Mouse (Mus musculus) MEL (cell line): ENCODE measurements around the gene Vwa5b2. TPM values are rescaled to one million over a fixed set of nuclear protein-coding genes. Genes with fewer than 3 reads are reported as not detected.

ENCODE experiments used
- DNase-seq: peaks from one replicate; pipeline ENCODE4 v3.0.0; 2011; ENCODE audit warnings: low read depth, low spot score
- H3K27ac ChIP-seq: 2 replicates; pipeline ENCODE4 v1.5.1; 2012; ENCODE audit warnings: low read depth, mild to moderate bottlenecking, control low read depth, low read length, moderate library complexity; ENCODE audit not compliant: control insufficient read depth
- H3K27me3 ChIP-seq, 2 experiments: fragments of 150-350 bp in 1 of 2; sonication (generic) in 1 of 2; 2 replicates each; pipeline ENCODE4 v1.6.1; 2012; ENCODE audit warnings: low read length in 2 of 2, mild to moderate bottlenecking in 2 of 2, improper control_type of control experiment in 1 of 2, moderate library complexity in 1 of 2; ENCODE audit not compliant: insufficient read depth in 2 of 2, control insufficient read depth in 1 of 2
- H3K36me3 ChIP-seq, 2 experiments: 2 replicates each; pipeline ENCODE4 v1.6.1; 2012 to 2014; ENCODE audit warnings: low read length in 2 of 2, improper control_type of control experiment in 1 of 2, inconsistent platforms in 1 of 2, mild to moderate bottlenecking in 1 of 2; ENCODE audit not compliant: insufficient read depth in 2 of 2, control insufficient read depth in 1 of 2
- H3K4me1 ChIP-seq, 2 experiments: fragments of 150-350 bp in 1 of 2; sonication (generic) in 1 of 2; 2 replicates each; pipeline ENCODE4 v1.6.1; 2012; ENCODE audit warnings: low read length in 2 of 2, improper control_type of control experiment in 1 of 2, mild to moderate bottlenecking in 1 of 2; ENCODE audit not compliant: insufficient read depth in 2 of 2, control insufficient read depth in 1 of 2
- H3K4me3 ChIP-seq, 2 experiments: fragments of 150-350 bp in 1 of 2; sonication (generic) in 1 of 2; 2 replicates each; pipeline ENCODE4 v1.5.1; 2012; ENCODE audit warnings: low read depth in 2 of 2, low read length in 2 of 2, mild to moderate bottlenecking in 2 of 2, moderate library complexity in 2 of 2, control low read depth in 1 of 2, improper control_type of control experiment in 1 of 2; ENCODE audit not compliant: control insufficient read depth in 1 of 2, insufficient read depth in 1 of 2
- H3K79me2 ChIP-seq: 2 replicates; pipeline ENCODE4 v1.6.1; 2012; ENCODE audit warnings: mild to moderate bottlenecking, low read length, moderate library complexity; ENCODE audit not compliant: control insufficient read depth, poor library complexity, insufficient read depth
- H3K9ac ChIP-seq: 2 replicates; pipeline ENCODE4 v1.6.1; 2012; ENCODE audit warnings: low read depth, mild to moderate bottlenecking, control low read depth, low read length, moderate library complexity; ENCODE audit not compliant: control insufficient read depth, poor library complexity, severe bottlenecking
- H3K9me3 ChIP-seq: fragments of 150-350 bp; sonication (generic); replicated peaks from 2 replicates; pipeline ENCODE4 v1.6.1; 2012; ENCODE audit warnings: mild to moderate bottlenecking, low read length, improper control_type of control experiment, moderate library complexity; ENCODE audit not compliant: insufficient read depth
- CTCF ChIP-seq, 3 experiments: IDR thresholded peaks in 2 of 3; conservative IDR thresholded peaks in 1 of 3; 2 replicates each; pipeline ENCODE4 v1.5.1; 2011 to 2012; ENCODE audit warnings: low read length in 3 of 3, low read depth in 2 of 3, mild to moderate bottlenecking in 2 of 3, improper control_type of control experiment in 1 of 3, inconsistent platforms in 1 of 3, mixed read lengths in 1 of 3, moderate library complexity in 1 of 3; ENCODE audit not compliant: control insufficient read depth in 1 of 3, insufficient read depth in 1 of 3, poor library complexity in 1 of 3, severe bottlenecking in 1 of 3
- E2F4 ChIP-seq: IDR thresholded peaks from 2 replicates; pipeline ENCODE4 v1.6.1; 2011; ENCODE audit warnings: low read depth, low read length, improper control_type of control experiment, borderline replicate concordance
- ELF1 ChIP-seq: IDR thresholded peaks from 2 replicates; pipeline ENCODE4 v1.6.1; 2014; ENCODE audit warnings: low read depth, mild to moderate bottlenecking, inconsistent platforms, low read length, improper control_type of control experiment, moderate library complexity
- EP300 ChIP-seq, 2 experiments: IDR thresholded peaks; 2 replicates each; pipeline ENCODE4 v1.6.1; 2011; ENCODE audit warnings: improper control_type of control experiment in 2 of 2, low read length in 2 of 2, low read depth in 1 of 2, mild to moderate bottlenecking in 1 of 2
- ETS1 ChIP-seq: IDR thresholded peaks from 2 replicates; pipeline ENCODE4 v1.6.1; 2012; ENCODE audit warnings: low read depth, mild to moderate bottlenecking, inconsistent platforms, low read length, improper control_type of control experiment, moderate library complexity
- GABPA ChIP-seq: IDR thresholded peaks from 2 replicates; pipeline ENCODE4 v1.6.1; 2012; ENCODE audit warnings: low read depth, mild to moderate bottlenecking, inconsistent platforms, low read length, improper control_type of control experiment, moderate library complexity
- GATA1 ChIP-seq: IDR thresholded peaks from 2 replicates; pipeline ENCODE4 v1.6.1; 2011; ENCODE audit warnings: low read depth, low read length, improper control_type of control experiment
- HCFC1 ChIP-seq: IDR thresholded peaks from 2 replicates; pipeline ENCODE4 v1.6.1; 2012; ENCODE audit warnings: low read depth, mild to moderate bottlenecking, inconsistent platforms, low read length, improper control_type of control experiment, moderate library complexity
- JUND ChIP-seq: IDR thresholded peaks from 2 replicates; pipeline ENCODE4 v1.6.1; 2011; ENCODE audit warnings: low read depth, mild to moderate bottlenecking, improper control_type of control experiment, low read length
- MAFK ChIP-seq: IDR thresholded peaks from 2 replicates; pipeline ENCODE4 v1.6.1; 2011; ENCODE audit warnings: low read depth, mild to moderate bottlenecking, low read length, improper control_type of control experiment, borderline replicate concordance
- MAX ChIP-seq: IDR thresholded peaks from 2 replicates; pipeline ENCODE4 v1.6.1; 2011; ENCODE audit warnings: low read length, improper control_type of control experiment
- MAZ ChIP-seq: IDR thresholded peaks from 2 replicates; pipeline ENCODE4 v1.6.1; 2012; ENCODE audit warnings: low read depth, mild to moderate bottlenecking, inconsistent platforms, low read length, improper control_type of control experiment
- MEF2A ChIP-seq: IDR thresholded peaks from 2 replicates; pipeline ENCODE4 v1.6.1; 2014; ENCODE audit warnings: low read depth, mild to moderate bottlenecking, inconsistent platforms, low read length, improper control_type of control experiment; ENCODE audit not compliant: poor library complexity, insufficient replicate concordance, severe bottlenecking; ENCODE audit errors: extremely low read depth
- MYB ChIP-seq: IDR thresholded peaks from 2 replicates; pipeline ENCODE4 v1.6.1; 2011; ENCODE audit warnings: mild to moderate bottlenecking, low read depth, low read length, improper control_type of control experiment
- MYC ChIP-seq: IDR thresholded peaks from 2 replicates; pipeline ENCODE4 v1.6.1; 2011; ENCODE audit warnings: low read depth, mild to moderate bottlenecking, low read length, improper control_type of control experiment, moderate library complexity
- NELFE ChIP-seq: IDR thresholded peaks from 2 replicates; pipeline ENCODE4 v1.6.1; 2011; ENCODE audit warnings: low read depth, low read length, improper control_type of control experiment
- NRF1 ChIP-seq: IDR thresholded peaks from 2 replicates; pipeline ENCODE4 v1.6.1; 2014; ENCODE audit warnings: low read depth, mild to moderate bottlenecking, inconsistent platforms, low read length, improper control_type of control experiment, moderate library complexity; ENCODE audit not compliant: poor library complexity, insufficient read depth, severe bottlenecking
- POLR2AphosphoS2 ChIP-seq: IDR thresholded peaks from 2 replicates; pipeline ENCODE4 v1.6.1; 2011; ENCODE audit warnings: low read length, improper control_type of control experiment
- POLR2AphosphoS5 ChIP-seq: IDR thresholded peaks from 2 replicates; pipeline ENCODE4 v1.6.1; 2012; ENCODE audit warnings: low read depth, borderline replicate concordance, mild to moderate bottlenecking, inconsistent platforms, low read length, moderate library complexity, mixed read lengths
- RAD21 ChIP-seq: IDR thresholded peaks from 2 replicates; pipeline ENCODE4 v1.6.1; 2011; ENCODE audit warnings: mild to moderate bottlenecking, low read depth, low read length, improper control_type of control experiment
- SIN3A ChIP-seq: IDR thresholded peaks from 2 replicates; pipeline ENCODE4 v1.6.1; 2012; ENCODE audit warnings: low read length, improper control_type of control experiment, inconsistent platforms
- TAL1 ChIP-seq: IDR thresholded peaks from 2 replicates; pipeline ENCODE4 v1.6.1; 2012; ENCODE audit warnings: mild to moderate bottlenecking, inconsistent platforms, low read length, moderate library complexity, mixed read lengths
- TBP ChIP-seq: IDR thresholded peaks from 2 replicates; pipeline ENCODE4 v1.8.0; 2011; ENCODE audit warnings: low read depth, low read length, improper control_type of control experiment
- TCF12 ChIP-seq: IDR thresholded peaks from 2 replicates; pipeline ENCODE4 v1.6.1; 2014; ENCODE audit warnings: low read depth, mild to moderate bottlenecking, inconsistent platforms, low read length, improper control_type of control experiment, moderate library complexity
- USF2 ChIP-seq, 2 experiments: IDR thresholded peaks; 2 replicates each; pipeline ENCODE4 v1.6.1; 2011 to 2012; ENCODE audit warnings: improper control_type of control experiment in 2 of 2, low read length in 2 of 2, borderline replicate concordance in 1 of 2, inconsistent platforms in 1 of 2, low read depth in 1 of 2, mild to moderate bottlenecking in 1 of 2; ENCODE audit not compliant: insufficient read depth in 1 of 2
- ZKSCAN1 ChIP-seq: IDR thresholded peaks from 2 replicates; pipeline ENCODE4 v1.6.1; 2012; ENCODE audit warnings: low read depth, mild to moderate bottlenecking, inconsistent platforms, low read length, improper control_type of control experiment, moderate library complexity
- ZNF384 ChIP-seq: IDR thresholded peaks from 2 replicates; pipeline ENCODE4 v1.6.1; 2012; ENCODE audit warnings: low read depth, mild to moderate bottlenecking, inconsistent platforms, low read length, improper control_type of control experiment
- polyA plus RNA-seq, 2 experiments: library from polyadenylated mRNA; stranded (reverse) in 1 of 2; unstranded in 1 of 2; fragments of >175 nt in 1 of 2; fragments of >200 nt in 1 of 2; gene quantifications; 2 replicates each; pipeline versions ENCODE4 v1.2.1 to v1.2.4; 2012; ENCODE audit warnings: low replicate concordance in 2 of 2, low read depth in 1 of 2; ENCODE audit not compliant: insufficient read length in 2 of 2, insufficient read depth in 1 of 2, missing spikeins in 1 of 2
- total RNA-seq: library from RNA; depleted of rRNA; stranded (reverse); fragments of 300-350 nt; gene quantifications from 2 replicates; pipeline ENCODE4 v1.2.3, GENCODE M21; 2012

Gene Vwa5b2
- total and polyA plus RNA-seq, 3 experiments: 0.15 to 0.33 TPM; not detected in 1

DNA sequence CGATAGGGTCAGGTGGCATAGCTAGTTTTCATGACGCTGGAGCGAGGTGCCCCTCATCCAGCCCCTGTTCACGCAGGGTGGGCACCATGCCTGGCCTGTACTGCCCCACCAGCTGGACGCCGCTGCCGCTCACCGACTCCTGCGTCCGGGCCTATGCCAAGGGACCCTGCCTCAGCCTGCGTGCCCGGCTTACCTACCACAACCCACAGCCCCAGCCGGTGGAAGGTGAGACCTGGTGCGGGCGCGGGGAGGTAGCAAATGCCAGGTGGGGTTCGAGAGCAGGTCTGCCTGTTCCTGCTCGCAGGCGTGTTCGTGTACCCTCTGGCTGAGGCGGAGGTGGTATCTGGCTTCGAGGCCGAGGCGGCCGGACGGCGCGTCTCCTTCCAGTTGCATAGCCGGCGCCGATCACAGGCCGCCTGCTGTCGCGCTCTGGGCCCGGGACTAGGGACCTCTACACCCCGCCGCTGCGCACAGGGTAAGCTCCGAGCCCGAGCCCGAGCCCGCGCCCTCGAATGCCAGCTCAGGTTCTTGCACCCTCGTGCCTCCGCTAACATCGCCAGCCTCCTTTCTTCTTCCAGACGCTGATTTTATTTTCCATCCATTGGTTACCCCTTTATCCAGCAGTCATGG, 1.9 kb downstream of the Vwa5b2 start:
- Histone ChIP-seq H3K9me3 (no peaks in the 10 kb centered on the region), H3K9ac (no peak overlapping the region), H3K4me1 (peaks cover 6 to 20% of the 10 kb centered on the region in 2 experiments), H3K4me3 (no peak overlapping the region), H3K36me3 (peaks cover 0 to 15% of the 10 kb centered on the region in 2 experiments; a peak in 2 of 4 replicates), H3K79me2 (no peaks in the 10 kb centered on the region), H3K27me3 (peaks cover 0 to 4% of the 10 kb centered on the region in 2 experiments; a peak in 2 of 4 replicates), H3K27ac (no peak overlapping the region)
- TF ChIP-seq ZKSCAN1 (no peak), GABPA (no peak), E2F4 (no peak), ZNF384 (no peak), RAD21 (no peak), NELFE (no peak), TCF12 (no peak), MAX (no peak), USF2 (IDR thresholded peaks at IDR 0.05; ENCODE audit: borderline replicate concordance in 1 of 2, insufficient read depth in 1 of 2, low read depth in 1 of 2, low read length in 2 of 2) (no peak), ELF1 (no peak), EP300 (IDR thresholded peaks at IDR 0.05; ENCODE audit: low read depth in 1 of 2, low read length in 2 of 2) (no peak), HCFC1 (no peak), JUND (no peak)
- DNase-seq: no peak

DNA sequence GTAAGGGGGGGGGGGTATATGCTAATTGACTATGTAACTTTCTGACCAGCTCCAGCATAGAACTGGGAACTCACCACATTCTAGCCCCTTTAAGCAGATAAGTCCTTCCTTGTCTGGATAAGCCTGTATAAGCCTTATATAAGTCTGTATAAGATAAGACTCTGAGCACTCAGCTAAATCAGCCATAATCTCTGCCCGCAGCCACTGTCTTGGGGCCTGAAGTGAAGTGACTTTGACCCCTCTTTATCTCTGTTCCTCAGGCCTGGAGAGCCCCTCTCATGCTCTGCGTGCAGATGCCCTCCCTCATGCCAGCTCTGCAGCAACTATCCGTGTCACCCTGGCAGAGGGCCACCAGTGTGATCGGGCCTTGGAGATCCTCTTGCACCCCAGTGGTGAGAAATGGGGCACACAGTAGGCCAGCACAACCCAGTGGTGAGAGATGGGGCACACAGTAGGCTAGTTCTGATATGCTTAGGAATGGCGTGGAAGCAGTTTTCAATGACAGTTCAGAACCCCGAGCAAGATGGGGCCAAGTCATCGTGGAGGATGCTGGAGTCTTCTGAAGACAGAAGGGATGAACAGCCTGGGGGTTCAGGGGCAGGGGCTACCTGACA, 5.9 kb downstream of the Vwa5b2 start:
- peaks cover 6 to 24% of the 10 kb centered on the region in 2 experiments for H3K4me1 ChIP-seq
- TF ChIP-seq USF2 (IDR thresholded peaks at IDR 0.05; ENCODE audit: borderline replicate concordance in 1 of 2, insufficient read depth in 1 of 2, low read depth in 1 of 2, low read length in 2 of 2): no peak
- TF ChIP-seq NELFE: no peak
- no peak for TF ChIP-seq RAD21
- TF ChIP-seq MYC: peak; percentile 33; the same call in 1 of the 2 replicates
- no peak for TF ChIP-seq POLR2AphosphoS2
- peak; percentile 75; the same call in 1 of the 2 replicates for TF ChIP-seq ETS1
- TF ChIP-seq POLR2AphosphoS5: no peak
- TF ChIP-seq CTCF (IDR thresholded peaks at IDR 0.05 in 2 of 3, conservative IDR thresholded peaks at IDR 0.05 in 1 of 3; ENCODE audit: control insufficient read depth in 1 of 3, insufficient read depth in 1 of 3, low read depth in 2 of 3, low read length in 3 of 3, poor library complexity in 1 of 3, severe bottlenecking in 1 of 3): no peak
- peak; percentile 95 for TF ChIP-seq TCF12
- no peak for TF ChIP-seq NRF1
- TF ChIP-seq MEF2A: no peak
- TF ChIP-seq GABPA: no peak
- peak; percentile 53; the same call in 1 of the 2 replicates for TF ChIP-seq MAZ
- no peak for TF ChIP-seq ZNF384
- peak; percentile 38; the same call in 1 of the 2 replicates for TF ChIP-seq HCFC1
- TF ChIP-seq GATA1: peak; percentile 94
- TF ChIP-seq TAL1: peak; percentile 90
- TF ChIP-seq SIN3A: peak; percentile 36; the same call in 1 of the 2 replicates
- TF ChIP-seq E2F4: no peak
- TF ChIP-seq MAX: no peak
- TF ChIP-seq ZKSCAN1: peak; percentile 99
- TF ChIP-seq MYB: no peak
- TF ChIP-seq MAFK: no peak
- no peak for TF ChIP-seq TBP

More for the DNA sequence above, 5.9 kb downstream of the Vwa5b2 start:
- Histone ChIP-seq H3K27me3 (no peaks in the 10 kb centered on the region; a peak in 1 of 4 replicates), H3K36me3 (peaks cover 0 to 15% of the 10 kb centered on the region in 2 experiments; a peak in 2 of 4 replicates), H3K9ac (no peak overlapping the region), H3K4me3 (no peak overlapping the region), H3K9me3 (no peaks in the 10 kb centered on the region), H3K79me2 (no peaks in the 10 kb centered on the region), H3K27ac (no peak overlapping the region)
- DNase-seq: peak; percentile 70
